Mouse (Mus musculus): ENCODE measurements at regions not wholly inside any gene's neighbourhood (a gene's known extent, or its start where the extent isn't known, plus 50 kb on each side); places are given as distances from the start of the nearest gene placed in this dataset.

DNA sequence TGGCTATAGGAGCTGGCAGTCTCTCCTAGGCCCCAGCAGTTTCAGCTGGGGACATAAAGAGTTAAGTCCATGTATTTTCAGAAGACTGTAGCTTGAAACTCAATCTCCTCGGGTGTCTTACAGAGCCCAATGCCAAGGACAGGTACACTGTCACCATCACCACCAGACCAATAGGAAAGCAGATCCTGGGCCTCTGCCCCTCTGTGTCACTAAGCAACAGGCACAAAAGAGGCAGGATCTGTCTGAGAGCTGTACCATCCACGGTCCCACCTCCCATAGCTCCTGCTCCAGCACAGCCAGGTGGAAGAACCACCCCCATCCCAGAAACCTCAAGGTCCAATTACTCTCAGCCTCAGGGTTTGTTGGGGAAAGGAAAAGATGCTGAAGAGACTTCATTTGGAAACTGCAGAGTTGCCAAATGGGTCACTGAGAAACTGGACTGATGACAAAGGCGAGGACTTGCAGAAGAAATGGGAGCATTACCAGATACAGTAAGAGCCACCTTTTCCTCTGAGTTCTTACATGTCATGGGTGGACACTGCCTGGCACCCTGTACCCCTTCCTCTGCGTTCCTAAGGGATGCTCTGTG lies 115.7 kb downstream of the Rassf10 start:
- Histone ChIP-seq H3K4me1 (replicated peaks) (peaks cover 9% of the 10 kb centered on the region), H3K27ac (no peak overlapping the region), H3K9ac (replicated peaks) (no peak overlapping the region), H3K9me3 (no peaks in the 10 kb centered on the region), H3K4me2 (replicated peaks) (no peak overlapping the region), H3K4me3 (replicated peaks) (no peak overlapping the region), H3K36me3 (no peaks in the 10 kb centered on the region), H3K27me3 (no peaks in the 10 kb centered on the region)
- no peak for ATAC-seq
- 67% methylated on average over 4 of the region's 4 CpGs for WGBS

DNA sequence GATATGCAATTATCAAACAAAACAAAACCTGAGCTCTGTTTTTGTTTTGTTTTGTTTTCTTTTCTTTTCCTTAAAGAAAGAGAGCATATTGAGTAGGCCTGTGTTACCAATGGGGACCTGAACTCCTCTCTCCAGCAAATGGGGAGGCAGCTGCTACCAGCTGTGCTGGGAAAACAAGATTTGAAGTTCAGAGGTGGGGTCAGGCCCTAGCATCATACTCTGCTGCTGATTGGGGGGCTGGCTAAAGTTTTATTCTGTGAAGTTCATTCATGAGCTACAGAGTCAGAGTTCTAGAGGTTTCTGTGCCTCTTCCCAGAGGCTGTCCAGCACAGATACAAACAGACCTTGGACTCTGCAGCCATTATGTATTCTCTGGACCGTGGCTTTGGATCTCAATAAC lies 117.7 kb downstream of the Rassf10 start:
- Histone ChIP-seq H3K27me3 (no peaks in the 10 kb centered on the region), H3K9me3 (no peaks in the 10 kb centered on the region), H3K4me2 (replicated peaks) (no peak overlapping the region), H3K4me3 (replicated peaks) (no peak overlapping the region), H3K9ac (replicated peaks) (no peak overlapping the region), H3K36me3 (no peaks in the 10 kb centered on the region), H3K27ac (no peak overlapping the region), H3K4me1 (replicated peaks) (peaks cover 9% of the 10 kb centered on the region)
- 90% methylated on average over 1 of the region's 1 CpGs for WGBS
- no peak for ATAC-seq

DNA sequence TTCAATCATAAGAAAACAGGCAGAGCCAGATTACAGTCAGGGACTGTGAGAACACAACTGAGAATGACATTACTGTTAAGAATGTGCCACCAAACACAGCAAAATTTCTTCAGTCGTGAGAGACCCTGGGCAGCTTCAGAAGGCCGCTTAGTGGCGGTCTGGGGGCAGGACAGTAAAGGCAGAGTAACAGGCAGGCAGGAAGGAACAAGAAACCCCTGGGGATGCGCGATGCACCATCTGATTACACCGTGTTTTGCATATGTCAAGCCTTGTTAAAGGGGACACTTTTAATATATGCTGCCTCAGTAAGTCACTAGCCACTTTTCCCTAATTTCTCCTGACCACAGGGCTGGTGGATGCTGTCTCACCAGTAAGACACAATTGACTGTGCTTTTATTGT lies 120.0 kb downstream of the Rassf10 start:
- H3K9ac ChIP-seq (replicated peaks) = no peak overlapping the region
- no peaks in the 10 kb centered on the region for H3K27me3 ChIP-seq
- H3K9me3 ChIP-seq = no peaks in the 10 kb centered on the region
- no peaks in the 10 kb centered on the region for H3K36me3 ChIP-seq
- no peak overlapping the region for H3K4me3 ChIP-seq (replicated peaks)
- peaks cover 9% of the 10 kb centered on the region for H3K4me1 ChIP-seq (replicated peaks)
- no peak overlapping the region for H3K27ac ChIP-seq
- 40% methylated on average over 6 of the region's 6 CpGs for WGBS
- no peak overlapping the region for H3K4me2 ChIP-seq (replicated peaks)
- ATAC-seq = no peak

GRCm38 (mm10) chr7:113075371-113075770 lies 121.6 kb downstream of the Rassf10 start:
- H3K36me3 ChIP-seq = no peaks in the 10 kb centered on the region
- no peak overlapping the region for H3K27ac ChIP-seq
- H3K9ac ChIP-seq (replicated peaks) = no peak overlapping the region
- no peak overlapping the region for H3K4me2 ChIP-seq (replicated peaks)
- no peak overlapping the region for H3K4me3 ChIP-seq (replicated peaks)
- no peaks in the 10 kb centered on the region for H3K9me3 ChIP-seq
- H3K4me1 ChIP-seq (replicated peaks) = peaks cover 9% of the 10 kb centered on the region
- no peak for ATAC-seq
- no peaks in the 10 kb centered on the region for H3K27me3 ChIP-seq
- 77% methylated on average over 6 of the region's 6 CpGs for WGBS

DNA sequence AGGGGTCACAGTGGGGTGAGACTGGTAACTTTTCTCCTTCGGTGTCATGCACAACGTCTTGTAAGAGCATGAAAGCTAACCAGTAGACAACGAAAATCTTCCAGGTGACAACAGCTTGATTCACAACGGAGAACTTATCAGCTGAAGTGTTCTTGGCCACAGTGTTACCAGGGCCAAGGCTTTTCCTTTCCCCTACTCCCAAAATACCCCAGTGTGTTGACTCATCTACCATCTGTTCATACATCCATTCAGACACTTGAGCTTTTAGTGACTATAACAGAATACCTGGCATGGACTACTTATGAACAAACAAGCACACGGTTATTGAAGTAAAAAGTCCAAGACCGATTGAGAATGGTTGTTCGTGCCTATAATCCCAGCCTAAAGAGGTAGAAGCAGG lies 122.5 kb downstream of the Rassf10 start:
- ATAC-seq = no peak
- Histone ChIP-seq H3K36me3 (no peaks in the 10 kb centered on the region), H3K27ac (no peak overlapping the region), H3K27me3 (no peaks in the 10 kb centered on the region), H3K4me1 (replicated peaks) (peaks cover 7% of the 10 kb centered on the region), H3K9ac (replicated peaks) (no peak overlapping the region), H3K4me2 (replicated peaks) (no peak overlapping the region), H3K9me3 (no peaks in the 10 kb centered on the region), H3K4me3 (replicated peaks) (no peak overlapping the region)
- 94% methylated on average over 7 of the region's 7 CpGs for WGBS

GRCm38 (mm10) chr7:113081120-113081519 lies 126.1 kb upstream of the Arntl start:
- Histone ChIP-seq H3K9me3 (no peaks in the 10 kb centered on the region), H3K36me3 (no peaks in the 10 kb centered on the region), H3K4me3 (replicated peaks) (no peak overlapping the region), H3K27me3 (no peaks in the 10 kb centered on the region), H3K4me1 (replicated peaks) (no peaks in the 10 kb centered on the region), H3K4me2 (replicated peaks) (no peak overlapping the region), H3K27ac (no peak overlapping the region), H3K9ac (replicated peaks) (no peak overlapping the region)
- WGBS = 78% methylated on average over 5 of the region's 5 CpGs
- no peak for ATAC-seq

DNA sequence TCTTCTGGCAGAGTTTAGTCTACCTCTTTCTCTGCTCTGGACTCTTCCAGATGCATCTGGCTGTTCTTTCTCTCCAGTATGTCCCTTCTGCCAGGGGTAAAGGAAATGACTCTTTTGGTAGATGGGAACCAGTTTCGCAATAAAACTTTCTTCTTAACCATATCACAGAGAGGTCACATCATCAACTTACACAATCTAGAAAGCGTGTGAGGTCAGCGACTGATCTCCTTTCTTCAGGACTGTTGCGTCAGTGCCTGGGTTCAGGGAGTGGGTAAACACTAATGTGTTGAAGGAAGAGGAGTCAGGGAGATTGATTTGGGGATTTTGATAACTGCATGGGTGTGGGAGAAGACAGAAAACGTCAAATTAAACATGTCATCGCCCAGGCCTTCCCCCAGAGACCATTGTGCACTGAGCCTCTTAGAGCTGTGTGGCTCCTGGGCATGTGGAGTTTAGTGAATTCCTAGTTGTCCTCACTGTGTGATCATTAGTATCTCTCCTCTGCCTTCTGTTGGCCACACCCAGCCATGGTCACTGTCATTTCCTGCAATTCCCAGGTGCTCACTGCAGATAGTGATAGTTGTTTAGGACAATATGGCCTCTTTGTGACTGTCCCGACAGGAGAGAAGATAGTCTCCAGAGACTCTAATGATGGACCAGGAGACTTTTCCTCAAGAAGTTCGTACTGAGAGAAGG lies 122.2 kb upstream of the Arntl start:
- Histone ChIP-seq H3K4me2 (replicated peaks) (no peak overlapping the region), H3K9ac (replicated peaks) (no peak overlapping the region), H3K4me1 (replicated peaks) (no peaks in the 10 kb centered on the region), H3K4me3 (replicated peaks) (no peak overlapping the region), H3K27ac (no peak overlapping the region), H3K27me3 (no peaks in the 10 kb centered on the region), H3K9me3 (no peaks in the 10 kb centered on the region), H3K36me3 (no peaks in the 10 kb centered on the region)
- ATAC-seq = no peak
- 83% methylated on average over 8 of the region's 8 CpGs for WGBS

- no peak overlapping the region for H3K9ac ChIP-seq (replicated peaks)
- ATAC-seq = no peak
- no peaks in the 10 kb centered on the region for H3K4me1 ChIP-seq (replicated peaks)
- no peaks in the 10 kb centered on the region for H3K36me3 ChIP-seq
- H3K4me2 ChIP-seq (replicated peaks) = no peak overlapping the region
- H3K9me3 ChIP-seq = no peaks in the 10 kb centered on the region
- no peak overlapping the region for H3K27ac ChIP-seq
- H3K27me3 ChIP-seq = no peaks in the 10 kb centered on the region
- no peak overlapping the region for H3K4me3 ChIP-seq (replicated peaks)
- 81% methylated on average over 1 of the region's 1 CpGs for WGBS
These were observed 121.1 kb upstream of the Arntl start for GRCm38 (mm10) chr7:113086158-113086557.

DNA sequence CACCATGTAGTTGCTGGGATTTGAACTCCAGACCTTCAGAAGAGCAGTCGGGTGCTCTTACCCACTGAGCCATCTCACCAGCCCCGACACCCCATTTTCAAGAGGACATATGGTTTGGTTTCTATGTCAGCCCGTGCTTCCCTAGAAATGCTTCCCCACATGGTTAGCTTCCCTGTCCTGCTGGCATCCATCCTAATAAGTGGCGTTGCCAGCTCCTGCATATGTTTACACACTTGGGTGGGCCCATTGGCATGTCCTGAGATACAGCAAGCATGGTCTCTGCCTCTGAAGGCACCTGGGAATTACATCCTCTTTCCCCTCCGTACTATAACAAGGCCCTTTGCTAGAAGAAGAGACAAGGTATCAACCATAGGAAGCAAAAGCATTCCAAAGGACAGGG lies 119.6 kb upstream of the Arntl start:
- 87% methylated on average over 5 of the region's 5 CpGs for WGBS
- Histone ChIP-seq H3K27ac (no peak overlapping the region), H3K36me3 (no peaks in the 10 kb centered on the region), H3K4me1 (replicated peaks) (no peaks in the 10 kb centered on the region), H3K9ac (replicated peaks) (no peak overlapping the region), H3K4me3 (replicated peaks) (no peak overlapping the region), H3K9me3 (no peaks in the 10 kb centered on the region), H3K4me2 (replicated peaks) (no peak overlapping the region), H3K27me3 (no peaks in the 10 kb centered on the region)
- ATAC-seq = no peak

GRCm38 (mm10) chr7:113089044-113089443 lies 118.2 kb upstream of the Arntl start:
- ATAC-seq = no peak
- Histone ChIP-seq H3K9ac (replicated peaks) (no peak overlapping the region), H3K27me3 (no peaks in the 10 kb centered on the region), H3K9me3 (no peaks in the 10 kb centered on the region), H3K27ac (no peak overlapping the region), H3K4me3 (replicated peaks) (no peak overlapping the region), H3K4me2 (replicated peaks) (no peak overlapping the region), H3K4me1 (replicated peaks) (no peaks in the 10 kb centered on the region), H3K36me3 (no peaks in the 10 kb centered on the region)
- WGBS = 87% methylated on average over 4 of the region's 4 CpGs

GRCm38 (mm10) chr7:113093931-113094330 lies 113.3 kb upstream of the Arntl start:
- Histone ChIP-seq H3K4me1 (replicated peaks) (no peaks in the 10 kb centered on the region), H3K27ac (no peak overlapping the region), H3K36me3 (no peaks in the 10 kb centered on the region), H3K9me3 (no peaks in the 10 kb centered on the region), H3K4me3 (replicated peaks) (no peak overlapping the region), H3K4me2 (replicated peaks) (no peak overlapping the region), H3K9ac (replicated peaks) (no peak overlapping the region), H3K27me3 (no peaks in the 10 kb centered on the region)
- WGBS = 82% methylated on average over 5 of the region's 5 CpGs
- ATAC-seq = no peak

- H3K27me3 ChIP-seq = no peaks in the 10 kb centered on the region
- no peaks in the 10 kb centered on the region for H3K9me3 ChIP-seq
- no peak overlapping the region for H3K4me2 ChIP-seq (replicated peaks)
- WGBS = 82% methylated on average over 3 of the region's 3 CpGs
- ATAC-seq = no peak
- H3K4me1 ChIP-seq (replicated peaks) = no peaks in the 10 kb centered on the region
- H3K36me3 ChIP-seq = no peaks in the 10 kb centered on the region
- no peak overlapping the region for H3K4me3 ChIP-seq (replicated peaks)
- no peak overlapping the region for H3K9ac ChIP-seq (replicated peaks)
- no peak overlapping the region for H3K27ac ChIP-seq
These were observed 112.2 kb upstream of the Arntl start for GRCm38 (mm10) chr7:113095092-113095491.

- Histone ChIP-seq H3K9me3 (no peaks in the 10 kb centered on the region), H3K27ac (no peak overlapping the region), H3K27me3 (no peaks in the 10 kb centered on the region), H3K4me3 (replicated peaks) (no peak overlapping the region), H3K36me3 (no peaks in the 10 kb centered on the region), H3K4me1 (replicated peaks) (no peaks in the 10 kb centered on the region), H3K9ac (replicated peaks) (no peak overlapping the region), H3K4me2 (replicated peaks) (no peak overlapping the region)
- WGBS = 94% methylated on average over 7 of the region's 7 CpGs
- no peak for ATAC-seq
These were observed 103.0 kb upstream of the Arntl start for GRCm38 (mm10) chr7:113104265-113104664.
